9 mouse cellular contexts compared by ENCODE assay signal in the genomic region with DNA sequence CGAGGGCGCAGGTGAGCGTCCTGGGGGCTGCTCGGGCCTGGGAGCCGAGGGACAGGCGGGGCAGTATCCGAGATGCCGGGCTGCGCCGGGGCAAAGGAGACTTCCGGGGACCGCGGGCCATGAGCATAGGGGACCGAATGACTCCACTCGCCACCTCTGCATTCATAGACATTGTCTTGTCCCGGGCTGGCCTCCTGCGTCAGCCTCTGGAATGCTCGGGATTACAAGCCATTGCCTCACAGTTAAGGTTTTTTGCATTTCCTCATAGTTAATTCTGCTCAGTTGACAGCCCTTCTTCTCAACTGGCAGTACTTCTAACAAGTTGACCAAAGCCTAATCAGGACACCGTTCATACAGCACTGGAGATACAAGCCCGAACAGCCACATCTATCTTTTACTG. TPM values are rescaled to one million over a fixed set of nuclear protein-coding genes. Genes with fewer than 3 reads are reported as not detected.
DNase-seq lines count a peak whose midpoint lies in the region; ATAC-seq and TF ChIP-seq lines count a peak whose summit lies in the region.
"Had no signal": no experiment of that assay in that cellular context is flagged by ENCODE, and none has a peak within 500 bp of the region (broad histone marks: within the 10 kb centered on the region; RNA-seq: fewer than 3 reads in every experiment).

No protein-coding gene starts in this region.

- H3K4me2 ChIP-seq in lung, embryonic 16.5 days (ENCODE audit: low read depth, low read length): peak overlapping the region; percentile 86
- peak overlapping the region; percentile 90 for H3K4me2 ChIP-seq in embryonic facial prominence, embryonic 13.5 days
- peak overlapping the region; percentile 72 for H3K4me2 ChIP-seq in intestine, postnatal 0 days (replicated peaks; ENCODE audit: low read depth)
- peak overlapping the region; percentile 75 for H3K4me2 ChIP-seq in neural tube, embryonic 15.5 days

- no peaks in the 10 kb centered on the region for H3K27me3 ChIP-seq in lung, embryonic 16.5 days (ENCODE audit: control insufficient read depth, insufficient read depth, low read depth, low read length)
- H3K27me3 ChIP-seq in embryonic facial prominence, embryonic 13.5 days: no peaks in the 10 kb centered on the region
- no peaks in the 10 kb centered on the region for H3K27me3 ChIP-seq in intestine, postnatal 0 days (replicated peaks; ENCODE audit: control insufficient read depth, insufficient read depth, low read length)
- no peaks in the 10 kb centered on the region for H3K27me3 ChIP-seq in neural tube, embryonic 15.5 days (replicated peaks)

- peak overlapping the region; percentile 92 for H3K27ac ChIP-seq in lung, embryonic 16.5 days (ENCODE audit: low read length)
- H3K27ac ChIP-seq in embryonic facial prominence, embryonic 13.5 days: peak overlapping the region; percentile 93; the same call in 1 of the 2 replicates
- peak overlapping the region; percentile 85 for H3K27ac ChIP-seq in intestine, postnatal 0 days (ENCODE audit: low read depth, low read length)
- peak overlapping the region; percentile 96 for H3K27ac ChIP-seq in neural tube, embryonic 15.5 days (replicated peaks)

- no peaks in the 10 kb centered on the region for H3K9me3 ChIP-seq in lung, embryonic 16.5 days (ENCODE audit: control insufficient read depth, low read length)
- no peaks in the 10 kb centered on the region for H3K9me3 ChIP-seq in embryonic facial prominence, embryonic 13.5 days
- H3K9me3 ChIP-seq in intestine, postnatal 0 days (ENCODE audit: control insufficient read depth): no peaks in the 10 kb centered on the region
- H3K9me3 ChIP-seq in neural tube, embryonic 15.5 days (replicated peaks): no peaks in the 10 kb centered on the region

- no peak for DNase-seq in lung, postnatal 14 days
- DNase-seq in layer of hippocampus, adult 11-12 months (ENCODE audit: low spot score): no peak
- DNase-seq in right cerebral cortex, adult 2 months (ENCODE audit: low spot score in 2 of 2): no peak
- DNase-seq: cerebellum, adult 11 months had no signal

- peak overlapping the region; percentile 94 for H3K9ac ChIP-seq in lung, embryonic 16.5 days (ENCODE audit: low read length)
- H3K9ac ChIP-seq in embryonic facial prominence, embryonic 13.5 days: peak overlapping the region; percentile 95
- H3K9ac ChIP-seq in intestine, postnatal 0 days (ENCODE audit: low read depth, low read length): peak overlapping the region; percentile 89
- H3K9ac ChIP-seq in neural tube, embryonic 15.5 days (replicated peaks): peak overlapping the region; percentile 85

- ATAC-seq in lung, embryonic 16.5 days (ENCODE audit: low read depth): no peak
- ATAC-seq in embryonic facial prominence, embryonic 13.5 days (ENCODE audit: insufficient number of reproducible peaks, insufficient read depth, low FRiP score, low TSS enrichment, low read depth): no peak
- no peak for ATAC-seq in intestine, postnatal 0 days
- no peak; the same call in 1 of the 2 replicates for ATAC-seq in neural tube, embryonic 15.5 days (ENCODE audit: low FRiP score)
- ATAC-seq in megakaryocyte-erythroid progenitor cell, adult 5-6 weeks (replicated peaks; ENCODE audit: low FRiP score, low TSS enrichment, poor library complexity, severe bottlenecking): no peak

- peak overlapping the region; percentile 94 for H3K4me3 ChIP-seq in lung, embryonic 16.5 days (ENCODE audit: low read length)
- H3K4me3 ChIP-seq in embryonic facial prominence, embryonic 13.5 days: peak overlapping the region; percentile 96
- peak overlapping the region; percentile 87 for H3K4me3 ChIP-seq in intestine, postnatal 0 days (ENCODE audit: low read depth, low read length)
- peak overlapping the region; percentile 98 for H3K4me3 ChIP-seq in neural tube, embryonic 15.5 days (replicated peaks)

- WGBS in lung, embryonic 16.5 days: 2% methylated on average over 20 of the region's 20 CpGs
- WGBS in embryonic facial prominence, embryonic 13.5 days: 3% methylated on average over 19 of the region's 20 CpGs
- WGBS in intestine, postnatal 0 days: 2% methylated on average over 20 of the region's 20 CpGs
- WGBS in neural tube, embryonic 15.5 days: 4% methylated on average over 20 of the region's 20 CpGs

- TF ChIP-seq CTCF in intestine, postnatal 0 days (IDR thresholded peaks at IDR 0.05; ENCODE audit: low read depth): no peak

- peaks cover 40% of the 10 kb centered on the region for H3K36me3 ChIP-seq in lung, embryonic 16.5 days (ENCODE audit: control insufficient read depth, insufficient read depth, low read length)
- H3K36me3 ChIP-seq in embryonic facial prominence, embryonic 13.5 days: peaks cover 59% of the 10 kb centered on the region
- peaks cover 49% of the 10 kb centered on the region for H3K36me3 ChIP-seq in intestine, postnatal 0 days (ENCODE audit: control insufficient read depth, insufficient read depth)
- peaks cover 59% of the 10 kb centered on the region for H3K36me3 ChIP-seq in neural tube, embryonic 15.5 days

- H3K4me1 ChIP-seq in lung, embryonic 16.5 days (replicated peaks; ENCODE audit: control insufficient read depth, insufficient read depth, low read length): peaks cover 42% of the 10 kb centered on the region
- peaks cover 40% of the 10 kb centered on the region for H3K4me1 ChIP-seq in embryonic facial prominence, embryonic 13.5 days
- peaks cover 7% of the 10 kb centered on the region; the same call in 1 of the 2 replicates for H3K4me1 ChIP-seq in intestine, postnatal 0 days (replicated peaks; ENCODE audit: control insufficient read depth, insufficient read depth, low read length)
- H3K4me1 ChIP-seq in neural tube, embryonic 15.5 days: peaks cover 37% of the 10 kb centered on the region

RNA-seq across cellular contexts. Expression of gene Cactin, which starts 0.5 kb away (rescaled TPM):
- 36.6 and 37.9 TPM in 2 replicates for polyA plus RNA-seq in lung, embryonic 16.5 days (2015; fragmentation: Nextera tagmentation; extraction: Ambion mirVana)
- polyA plus RNA-seq in embryonic facial prominence, embryonic 13.5 days (2015; fragmentation: Nextera tagmentation; extraction: Ambion mirVana): 43.2 and 46.9 TPM in 2 replicates
- 14.7 and 15.0 TPM in 2 replicates for polyA plus RNA-seq in intestine, postnatal 0 days (2015; fragmentation: Nextera tagmentation; extraction: Ambion mirVana)
- 27.8 and 34.0 TPM in 2 replicates for polyA plus RNA-seq in neural tube, embryonic 15.5 days (2015; fragmentation: Nextera tagmentation; extraction: Ambion mirVana)
- total RNA-seq in megakaryocyte-erythroid progenitor cell, adult 5-6 weeks (2014; fragmentation: Nextera tagmentation): 26.4 and 46.2 TPM in 2 replicates
- total RNA-seq in megakaryocyte-erythroid progenitor cell, adult 5-6 weeks (2017): 30.4 and 33.4 TPM in 2 replicates

RNA-seq across cellular contexts. Expression of gene Tbxa2r, which starts 7.1 kb away (rescaled TPM):
- 18.6 and 19.6 TPM in 2 replicates for polyA plus RNA-seq in lung, embryonic 16.5 days (2015; fragmentation: Nextera tagmentation; extraction: Ambion mirVana)
- polyA plus RNA-seq in embryonic facial prominence, embryonic 13.5 days (2015; fragmentation: Nextera tagmentation; extraction: Ambion mirVana): 7.1 and 7.3 TPM in 2 replicates
- 9.8 and 10.7 TPM in 2 replicates for polyA plus RNA-seq in intestine, postnatal 0 days (2015; fragmentation: Nextera tagmentation; extraction: Ambion mirVana)
- 5.5 and 11.4 TPM in 2 replicates for polyA plus RNA-seq in neural tube, embryonic 15.5 days (2015; fragmentation: Nextera tagmentation; extraction: Ambion mirVana)
- 0.66 and 2.3 TPM in 2 replicates for total RNA-seq in megakaryocyte-erythroid progenitor cell, adult 5-6 weeks (2014; fragmentation: Nextera tagmentation)
- total RNA-seq in megakaryocyte-erythroid progenitor cell, adult 5-6 weeks (2017): 0.52 TPM in 1 of 2 replicates, not detected in the other

RNA-seq across cellular contexts. Expression of gene Gipc3, which starts 21.6 kb away (rescaled TPM):
- 0.05 and 0.10 TPM in 2 replicates for polyA plus RNA-seq in lung, embryonic 16.5 days (2015; fragmentation: Nextera tagmentation; extraction: Ambion mirVana)
- 0.13 TPM in 1 of 2 replicates, not detected in the other for polyA plus RNA-seq in embryonic facial prominence, embryonic 13.5 days (2015; fragmentation: Nextera tagmentation; extraction: Ambion mirVana)
- polyA plus RNA-seq in intestine, postnatal 0 days (2015; fragmentation: Nextera tagmentation; extraction: Ambion mirVana): 0.04 and 0.08 TPM in 2 replicates
- not detected in 2 replicates for polyA plus RNA-seq in neural tube, embryonic 15.5 days (2015; fragmentation: Nextera tagmentation; extraction: Ambion mirVana)
- total RNA-seq in megakaryocyte-erythroid progenitor cell, adult 5-6 weeks (2014; fragmentation: Nextera tagmentation): not detected in 2 replicates
- not detected in 2 replicates for total RNA-seq in megakaryocyte-erythroid progenitor cell, adult 5-6 weeks (2017)

RNA-seq across cellular contexts. Expression of gene Pip5k1c, which starts 28.7 kb away (rescaled TPM):
- 41.0 and 43.1 TPM in 2 replicates for polyA plus RNA-seq in lung, embryonic 16.5 days (2015; fragmentation: Nextera tagmentation; extraction: Ambion mirVana)
- 56.0 and 57.6 TPM in 2 replicates for polyA plus RNA-seq in embryonic facial prominence, embryonic 13.5 days (2015; fragmentation: Nextera tagmentation; extraction: Ambion mirVana)
- polyA plus RNA-seq in intestine, postnatal 0 days (2015; fragmentation: Nextera tagmentation; extraction: Ambion mirVana): 27.2 and 27.6 TPM in 2 replicates
- polyA plus RNA-seq in neural tube, embryonic 15.5 days (2015; fragmentation: Nextera tagmentation; extraction: Ambion mirVana): 116 and 124 TPM in 2 replicates
- 40.4 and 51.0 TPM in 2 replicates for total RNA-seq in megakaryocyte-erythroid progenitor cell, adult 5-6 weeks (2014; fragmentation: Nextera tagmentation)
- total RNA-seq in megakaryocyte-erythroid progenitor cell, adult 5-6 weeks (2017): 17.3 and 26.2 TPM in 2 replicates

RNA-seq across cellular contexts. Expression of gene Hmg20b, which starts 28.8 kb away (rescaled TPM):
- polyA plus RNA-seq in lung, embryonic 16.5 days (2015; fragmentation: Nextera tagmentation; extraction: Ambion mirVana): 90.6 and 93.2 TPM in 2 replicates
- 109 and 113 TPM in 2 replicates for polyA plus RNA-seq in embryonic facial prominence, embryonic 13.5 days (2015; fragmentation: Nextera tagmentation; extraction: Ambion mirVana)
- 99.8 and 111 TPM in 2 replicates for polyA plus RNA-seq in intestine, postnatal 0 days (2015; fragmentation: Nextera tagmentation; extraction: Ambion mirVana)
- polyA plus RNA-seq in neural tube, embryonic 15.5 days (2015; fragmentation: Nextera tagmentation; extraction: Ambion mirVana): 31.0 and 48.9 TPM in 2 replicates
- 25.7 and 37.6 TPM in 2 replicates for total RNA-seq in megakaryocyte-erythroid progenitor cell, adult 5-6 weeks (2014; fragmentation: Nextera tagmentation)
- total RNA-seq in megakaryocyte-erythroid progenitor cell, adult 5-6 weeks (2017): 44.2 and 61.1 TPM in 2 replicates
